Mouse (Mus musculus): ENCODE data around the gene Tgfb3.

Tgfb3 gene

DNA sequence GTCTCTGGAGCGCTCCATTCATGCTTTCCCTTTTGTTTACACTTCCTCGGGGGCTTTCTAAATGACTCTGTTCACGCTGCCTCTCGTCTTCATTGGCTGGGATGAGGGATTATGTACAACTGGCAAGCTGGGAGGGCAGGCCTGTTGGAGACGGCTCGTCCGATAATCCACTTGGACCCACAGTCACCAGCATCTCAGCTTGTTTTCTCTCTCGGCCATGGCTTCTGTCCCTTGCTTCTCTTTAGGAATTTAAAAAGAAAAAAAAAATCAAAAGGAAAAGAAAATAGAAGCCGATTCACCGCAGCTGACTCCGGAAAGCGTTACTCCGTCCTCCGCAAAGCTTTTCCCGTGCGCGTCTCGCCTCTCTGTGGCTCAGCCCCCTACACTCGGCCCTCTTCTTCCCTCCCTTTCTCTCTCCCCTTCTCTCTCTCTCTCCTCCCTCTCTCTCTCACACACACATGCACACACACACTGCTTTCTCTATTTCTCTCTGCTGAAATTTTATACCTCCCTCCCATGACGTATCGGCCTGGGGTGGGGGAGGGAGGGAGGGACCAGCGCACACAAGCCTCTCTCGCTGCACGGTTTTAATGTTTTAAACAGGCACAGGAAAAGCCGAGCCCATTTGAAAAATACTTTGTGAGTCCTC is at the start of gene Tgfb3:
Tgfb3 (minus strand) TSS at position 489 of the 649 bp plus-strand sequence.
- peak; percentile 30 for DNase-seq (ENCODE audit: low read depth, low spot score)

- DNase-seq (ENCODE audit: low read depth, low spot score) = no peak
Measured at GRCm38 (mm10) chr12:86128122-86128521, 49.3 kb upstream of the Tgfb3 start.

GRCm38 (mm10) chr12:86124016-86124415 is 45.2 kb upstream of the Tgfb3 start:
- no peak for DNase-seq (ENCODE audit: low read depth, low spot score)

DNA sequence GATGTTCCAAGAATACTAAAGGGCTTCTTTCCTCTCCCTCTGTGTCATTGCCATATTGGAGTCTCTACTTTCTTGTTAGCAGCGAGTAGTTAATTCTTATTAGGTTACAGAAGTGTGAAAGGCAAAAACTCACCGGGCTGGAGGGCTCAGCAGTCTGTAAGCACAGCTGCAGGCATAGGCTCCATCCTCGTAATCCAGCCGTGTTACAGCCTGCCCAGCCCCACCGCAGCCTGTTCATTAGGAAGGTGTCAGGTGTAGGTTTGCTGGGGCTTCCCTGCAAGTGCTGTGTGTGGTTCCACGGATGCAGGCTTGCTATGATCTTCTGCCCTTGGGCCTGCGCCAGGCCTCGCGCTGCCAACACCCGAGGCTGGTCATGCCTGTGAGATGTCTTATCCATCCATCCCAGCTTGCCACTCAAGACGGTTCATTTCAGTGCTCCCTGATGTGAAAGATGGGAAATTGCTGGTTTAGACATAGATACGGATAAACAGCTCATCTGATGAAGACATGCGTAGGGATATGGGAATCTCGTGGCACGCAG is 37.5 kb upstream of the Tgfb3 start:
- no peak for DNase-seq (ENCODE audit: low read depth, low spot score)

- peak; percentile 53 for DNase-seq (ENCODE audit: low read depth, low spot score)
Measured at GRCm38 (mm10) chr12:86110637-86111036, 31.8 kb upstream of the Tgfb3 start.

DNA sequence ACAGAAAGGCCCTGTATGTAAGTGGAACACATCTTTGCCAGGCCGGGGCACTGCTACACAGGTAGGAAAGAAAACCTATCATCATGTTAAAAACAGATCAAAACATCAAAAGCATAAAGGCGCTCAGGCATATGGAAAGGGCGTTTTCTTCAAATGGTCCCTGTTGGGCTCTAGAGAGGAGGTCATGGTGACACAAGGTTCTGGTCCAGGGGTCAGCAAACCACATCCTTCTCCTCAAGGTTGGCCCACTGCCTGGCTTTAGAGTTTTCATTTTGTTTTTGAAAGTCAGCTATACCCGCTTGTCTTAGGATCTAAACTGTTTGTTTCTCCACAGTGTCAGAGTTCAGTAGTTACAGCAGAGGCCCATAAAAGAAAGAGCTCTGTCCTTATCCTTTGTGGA is 30.7 kb upstream of the Tgfb3 start:
- no peak for DNase-seq (ENCODE audit: low read depth, low spot score)

DNA sequence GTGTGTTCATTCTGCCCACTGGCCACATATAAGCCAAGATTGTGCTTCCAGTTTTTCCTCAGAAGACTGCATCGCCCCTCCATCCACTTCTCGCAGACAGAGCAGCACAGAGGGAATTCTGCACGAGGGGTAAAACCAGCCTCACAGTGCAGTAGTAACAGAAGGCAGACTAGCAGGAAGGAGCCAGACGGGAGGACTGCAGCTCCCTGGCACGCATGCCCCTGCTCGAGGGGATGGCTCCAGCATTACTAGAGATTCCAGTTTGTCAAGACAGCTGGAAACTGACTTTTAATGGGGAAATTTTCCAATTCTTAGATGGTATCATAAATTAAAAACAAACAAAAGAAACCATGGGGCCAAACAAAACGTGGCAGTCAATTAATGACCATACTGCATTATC is 28.8 kb upstream of the Tgfb3 start:
- no peak for DNase-seq (ENCODE audit: low read depth, low spot score)

- no peak for DNase-seq (ENCODE audit: low read depth, low spot score)
Measured at GRCm38 (mm10) chr12:86106086-86106485, 27.2 kb upstream of the Tgfb3 start.

DNA sequence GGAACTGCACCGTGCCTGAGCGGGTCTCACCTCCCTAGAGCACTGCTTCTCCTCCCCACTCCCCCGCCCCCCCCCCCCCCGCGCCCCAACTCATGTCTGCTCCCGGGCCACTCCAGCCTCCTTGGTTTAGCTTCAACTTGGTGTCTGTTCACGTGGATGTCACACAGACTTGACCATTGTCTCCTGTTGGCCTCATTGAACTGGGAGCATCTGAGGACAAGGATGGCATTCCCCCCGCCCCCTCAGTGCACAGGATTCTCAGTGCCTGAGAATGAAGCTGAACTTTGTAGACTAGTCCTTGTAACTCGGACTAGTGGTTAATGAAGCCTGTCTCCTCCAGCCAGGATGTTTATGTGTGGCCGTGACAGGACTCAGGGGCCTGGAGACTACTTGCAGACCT is 26.7 kb upstream of the Tgfb3 start:
- DNase-seq (ENCODE audit: low read depth, low spot score) = no peak

DNA sequence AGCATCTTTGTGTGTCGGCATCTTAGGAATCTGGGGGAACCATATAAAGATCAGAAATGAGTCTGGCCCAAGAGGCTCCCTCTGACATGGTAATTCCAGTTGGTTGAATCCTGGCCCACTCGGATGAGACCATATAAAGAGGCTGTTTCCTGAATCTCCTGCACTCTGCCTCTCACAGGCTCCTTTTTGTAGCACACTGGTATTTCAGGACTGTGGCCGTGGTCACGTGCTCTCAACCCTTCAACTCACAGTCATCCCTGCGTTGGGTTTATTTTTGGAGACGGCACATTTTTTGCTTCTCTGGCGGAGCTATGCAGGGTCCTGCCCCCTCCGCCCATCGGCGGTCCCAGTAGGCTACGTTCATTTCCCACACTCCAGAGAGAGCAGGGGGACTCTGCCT is 25.5 kb upstream of the Tgfb3 start:
- DNase-seq (ENCODE audit: low read depth, low spot score) = no peak

DNA sequence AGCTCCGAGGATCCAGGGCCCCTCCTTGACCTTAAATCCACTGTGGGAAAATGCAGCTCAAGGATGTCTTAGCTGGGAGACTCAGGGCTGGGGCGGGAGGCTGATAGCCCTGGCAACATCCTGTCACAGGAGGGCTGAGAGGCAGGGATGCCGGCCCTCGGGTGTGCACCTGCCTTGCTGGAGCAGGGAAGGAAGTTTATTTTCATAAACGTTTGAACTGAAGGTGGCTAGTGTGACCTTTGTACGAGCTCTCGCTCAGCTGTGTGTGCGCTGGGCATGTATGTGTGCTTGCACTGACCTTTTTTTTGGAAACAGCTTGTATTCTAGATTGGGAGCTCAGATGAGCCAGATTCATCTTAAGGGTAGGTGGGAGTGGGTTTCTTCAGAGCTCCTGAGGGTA is 25.0 kb upstream of the Tgfb3 start:
- peak; percentile 13 for DNase-seq (ENCODE audit: low read depth, low spot score)

DNA sequence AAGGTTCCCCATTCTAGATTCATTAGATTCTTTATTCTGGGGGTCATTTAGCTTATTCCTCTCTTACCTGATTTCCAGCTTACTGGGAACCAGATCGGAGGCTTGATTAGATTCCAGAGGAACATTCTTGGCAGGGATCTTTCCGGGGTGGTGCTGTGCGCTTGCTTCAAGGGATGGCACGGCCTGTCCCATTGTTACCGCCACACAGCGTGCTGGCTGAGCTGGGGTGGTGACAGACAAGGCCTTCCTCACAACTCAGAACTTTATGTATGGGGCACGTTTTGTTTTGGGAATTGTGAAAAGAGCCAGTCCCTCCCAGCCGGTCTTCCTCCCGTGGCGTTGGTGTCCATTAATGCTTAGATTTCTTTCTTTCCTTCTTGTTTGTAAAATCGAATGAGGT is 24.6 kb upstream of the Tgfb3 start:
- DNase-seq (ENCODE audit: low read depth, low spot score) = peak; percentile 29

DNA sequence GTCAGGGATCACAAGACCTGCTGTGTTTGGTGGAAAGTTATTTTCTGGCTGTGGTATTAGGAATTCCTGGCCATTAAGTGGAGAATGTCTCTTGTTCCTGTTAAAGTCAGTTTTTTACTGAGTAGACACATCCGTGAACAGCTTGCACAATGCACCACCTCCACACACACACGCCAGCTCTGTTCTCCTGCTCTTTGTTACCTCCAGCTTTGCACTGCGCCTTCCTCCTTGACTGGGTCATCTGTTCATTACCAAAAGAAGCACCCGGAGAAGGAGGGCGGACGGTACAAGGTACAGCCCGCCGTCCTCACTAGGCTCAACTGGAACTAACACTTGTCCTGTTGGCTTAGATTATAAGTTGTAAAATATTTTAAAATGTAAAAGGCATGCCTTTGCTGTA is 23.8 kb upstream of the Tgfb3 start:
- DNase-seq (ENCODE audit: low read depth, low spot score) = peak; percentile 17

DNA sequence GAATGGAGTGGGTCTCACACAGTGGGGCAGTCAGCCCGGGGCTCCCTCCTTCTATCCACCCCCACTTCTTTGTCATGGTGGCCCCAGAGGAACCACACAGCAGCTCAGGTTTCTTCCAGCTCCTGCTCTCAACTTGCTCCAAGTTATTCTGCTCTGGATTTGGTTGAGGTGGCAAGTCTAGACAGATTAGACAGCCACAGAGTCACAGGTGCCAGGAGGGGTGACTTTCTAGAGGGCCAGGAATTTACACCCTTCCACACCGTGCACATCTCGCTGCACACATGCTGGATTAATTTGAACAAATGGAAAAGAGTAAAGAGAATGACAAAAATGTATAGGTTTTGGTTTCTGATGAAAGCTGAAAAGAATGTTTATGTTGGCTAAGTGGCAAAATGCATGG is 21.9 kb upstream of the Tgfb3 start:
- no peak for DNase-seq (ENCODE audit: low read depth, low spot score)

DNA sequence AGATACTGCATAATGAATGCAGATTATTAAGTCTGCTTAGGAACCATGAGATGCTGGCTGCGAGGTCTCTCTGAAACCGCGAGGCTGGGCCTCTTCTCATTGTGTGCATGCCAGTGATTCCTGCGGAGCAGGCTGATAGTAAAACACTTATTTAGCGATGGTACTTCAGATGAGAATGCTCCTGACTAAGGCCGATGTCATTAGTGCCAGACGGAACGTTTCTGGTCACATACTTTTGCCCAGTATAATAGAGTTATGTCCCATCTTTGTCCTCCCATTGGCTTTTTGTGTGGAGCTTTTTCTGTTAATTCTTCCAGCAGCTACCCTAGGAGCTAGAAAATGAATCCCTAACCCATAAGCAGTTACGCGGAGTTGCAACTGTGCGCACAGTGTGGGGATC is 18.9 kb upstream of the Tgfb3 start:
- no peak for DNase-seq (ENCODE audit: low read depth, low spot score)

- DNase-seq (ENCODE audit: low read depth, low spot score) = no peak
Measured at GRCm38 (mm10) chr12:86095806-86096205, 17.0 kb upstream of the Tgfb3 start.

DNA sequence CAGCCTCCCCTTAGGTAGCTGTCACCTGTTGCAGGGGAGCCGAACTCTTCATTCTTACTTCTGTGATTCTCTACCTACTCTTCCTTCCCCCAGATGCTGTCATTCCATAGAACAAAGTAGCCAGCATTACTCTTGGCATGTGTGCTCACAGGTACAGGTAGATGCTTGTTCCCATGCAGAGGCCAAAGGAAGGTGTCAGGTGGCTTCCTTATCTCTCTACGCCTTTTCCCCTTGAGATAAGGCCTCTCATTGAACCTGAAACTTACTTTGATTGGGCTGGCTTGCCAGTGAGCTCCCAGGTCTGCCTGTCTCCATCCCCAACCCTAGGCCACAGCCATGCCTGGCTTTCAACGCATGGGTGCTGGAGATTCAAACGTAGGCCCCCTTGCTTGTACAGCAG is 15.2 kb upstream of the Tgfb3 start:
- DNase-seq (ENCODE audit: low read depth, low spot score) = no peak

GRCm38 (mm10) chr12:86091601-86092132 is 12.8 kb upstream of the Tgfb3 start:
- no peak for DNase-seq (ENCODE audit: low read depth, low spot score)

GRCm38 (mm10) chr12:86090764-86091163 is 11.9 kb upstream of the Tgfb3 start:
- no peak for DNase-seq (ENCODE audit: low read depth, low spot score)

DNA sequence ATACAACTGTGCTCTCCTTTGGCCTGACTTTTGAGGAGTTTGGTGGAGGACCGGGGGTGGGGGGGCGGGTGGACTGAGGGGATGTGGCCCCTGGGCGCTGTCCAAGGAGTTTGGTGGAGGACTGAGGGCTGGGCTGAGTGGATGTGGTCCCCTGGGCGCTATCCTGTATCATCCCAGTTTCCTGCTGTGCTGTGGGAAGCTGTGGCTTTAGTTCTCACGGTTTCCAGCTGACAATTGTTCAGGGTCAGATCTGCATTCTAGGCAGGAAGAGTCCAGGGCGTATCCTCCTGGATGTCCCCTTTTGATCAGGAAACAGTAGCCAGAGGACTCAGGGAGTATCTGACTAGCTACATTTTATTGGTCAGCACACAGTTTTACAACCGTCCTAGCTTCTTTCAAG is 9.2 kb upstream of the Tgfb3 start:
- no peak for DNase-seq (ENCODE audit: low read depth, low spot score)

GRCm38 (mm10) chr12:86086550-86086949 is 7.7 kb upstream of the Tgfb3 start:
- no peak for DNase-seq (ENCODE audit: low read depth, low spot score)

GRCm38 (mm10) chr12:86085873-86086272 is 7.0 kb upstream of the Tgfb3 start:
- DNase-seq (ENCODE audit: low read depth, low spot score) = no peak

- DNase-seq (ENCODE audit: low read depth, low spot score) = peak; percentile 75
Measured at GRCm38 (mm10) chr12:86082481-86083012, 3.7 kb upstream of the Tgfb3 start, which contains the start of gene Ift43. TSS of gene Ift43 (plus strand) at chr12:86082541.

All from R1 (cell line).